Mouse (Mus musculus) kidney, adult 9 months (tissue): ENCODE measurements at regions not wholly inside any gene's neighbourhood (a gene's known extent, or its start where the extent isn't known, plus 50 kb on each side); places are given as distances from the start of the nearest gene placed in this dataset.
A peak's percentile ranks its signal among the peaks of the same experiment; 100 is the strongest.

ENCODE experiments used
- DNase-seq: peaks from one replicate; pipeline ENCODE4 v3.0.0; 2022

DNA sequence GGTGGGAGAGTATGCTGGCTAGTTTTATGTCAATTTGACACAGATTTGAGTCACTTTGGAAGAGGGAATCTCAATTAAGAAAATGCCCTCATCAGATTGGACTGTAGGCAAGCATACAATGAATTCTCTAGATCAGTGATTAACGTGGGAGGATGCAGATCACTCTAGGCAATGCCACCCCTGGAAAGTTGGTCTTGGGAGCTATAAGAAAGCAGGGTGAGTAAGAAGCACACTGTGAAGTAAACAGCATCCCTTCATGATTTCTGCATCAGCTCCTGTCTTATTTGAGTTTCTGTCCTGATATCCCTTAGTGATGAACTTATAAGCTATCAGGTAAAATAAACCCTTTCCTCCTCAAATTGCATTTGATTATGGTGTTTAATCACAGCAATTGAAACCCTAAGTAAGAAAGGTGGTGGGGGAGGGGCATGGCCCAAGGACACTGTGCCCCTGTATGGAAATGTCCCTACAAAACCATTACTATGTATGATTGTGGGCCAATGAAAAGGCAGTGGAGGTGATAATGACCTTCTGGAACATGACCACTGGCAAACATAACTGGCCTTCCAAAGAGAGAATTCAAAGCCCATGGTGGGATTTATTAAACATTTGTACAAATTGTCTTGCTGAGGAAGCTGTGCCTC lies 640.3 kb upstream of the Vstm2b start:
- no peak for DNase-seq

GRCm38 (mm10) chr7:40258377-40258739 lies 639.8 kb upstream of the Vstm2b start:
- DNase-seq, result peak; percentile 90

DNA sequence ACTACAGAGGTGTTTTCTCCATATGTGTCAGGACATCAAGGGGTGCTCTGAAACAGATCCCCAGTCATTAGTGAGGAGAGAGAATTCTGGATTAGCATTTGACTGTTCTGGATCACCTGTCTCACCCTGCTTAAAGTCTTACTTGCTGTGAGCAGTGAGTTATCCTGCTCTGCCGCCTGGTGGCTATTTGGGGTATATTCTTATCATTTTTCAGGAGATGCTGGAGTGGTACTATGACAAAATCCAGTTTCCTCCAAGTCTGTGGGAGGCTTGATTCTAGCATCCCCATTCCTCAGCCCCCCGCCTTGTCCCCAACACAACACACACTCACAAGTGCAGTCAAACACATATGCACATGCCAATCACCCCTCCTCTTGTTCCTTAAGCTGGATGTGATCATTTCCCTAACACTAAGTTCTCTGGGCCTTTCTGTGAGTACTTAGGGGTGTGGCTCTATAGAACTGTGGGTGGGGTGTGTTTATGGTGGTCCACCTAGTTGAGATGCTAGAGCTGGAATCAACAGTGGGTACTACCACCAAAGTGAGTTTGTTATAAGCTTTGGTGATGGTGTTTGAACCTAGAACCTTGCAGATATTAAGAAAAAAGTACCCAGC lies 624.6 kb upstream of the Vstm2b start:
- DNase-seq, result peak; percentile 79

DNA sequence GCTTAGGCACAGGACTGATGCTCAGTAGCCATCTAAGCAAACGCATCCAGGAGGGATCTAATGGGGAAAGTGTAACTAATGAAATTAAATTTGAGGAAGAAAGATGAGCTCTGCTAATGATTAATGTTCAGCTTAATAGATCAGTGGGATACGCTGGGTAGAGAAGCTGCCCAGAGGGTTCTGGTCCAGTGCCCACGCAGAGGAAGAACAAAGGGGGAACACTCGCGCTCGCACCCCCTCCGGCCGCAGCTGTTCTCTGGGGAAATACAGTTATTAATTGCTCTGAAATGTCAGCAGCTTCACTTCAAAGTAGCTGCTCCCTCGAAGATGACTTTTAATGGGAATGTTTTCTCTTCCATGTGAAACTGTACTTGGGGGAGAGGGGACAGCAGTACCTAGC lies 623.0 kb upstream of the Vstm2b start:
- no peak for DNase-seq

GRCm38 (mm10) chr7:40275658-40276057 lies 622.5 kb upstream of the Vstm2b start:
- DNase-seq, result no peak

- no peak for DNase-seq
These were observed 622.0 kb upstream of the Vstm2b start for GRCm38 (mm10) chr7:40276116-40276515.

GRCm38 (mm10) chr7:40290166-40290565 lies 608.0 kb upstream of the Vstm2b start:
- no peak for DNase-seq

GRCm38 (mm10) chr7:40310558-40310957 lies 587.6 kb upstream of the Vstm2b start:
- peak; percentile 28 for DNase-seq

GRCm38 (mm10) chr7:40321171-40321570 lies 577.0 kb upstream of the Vstm2b start:
- no peak for DNase-seq

DNA sequence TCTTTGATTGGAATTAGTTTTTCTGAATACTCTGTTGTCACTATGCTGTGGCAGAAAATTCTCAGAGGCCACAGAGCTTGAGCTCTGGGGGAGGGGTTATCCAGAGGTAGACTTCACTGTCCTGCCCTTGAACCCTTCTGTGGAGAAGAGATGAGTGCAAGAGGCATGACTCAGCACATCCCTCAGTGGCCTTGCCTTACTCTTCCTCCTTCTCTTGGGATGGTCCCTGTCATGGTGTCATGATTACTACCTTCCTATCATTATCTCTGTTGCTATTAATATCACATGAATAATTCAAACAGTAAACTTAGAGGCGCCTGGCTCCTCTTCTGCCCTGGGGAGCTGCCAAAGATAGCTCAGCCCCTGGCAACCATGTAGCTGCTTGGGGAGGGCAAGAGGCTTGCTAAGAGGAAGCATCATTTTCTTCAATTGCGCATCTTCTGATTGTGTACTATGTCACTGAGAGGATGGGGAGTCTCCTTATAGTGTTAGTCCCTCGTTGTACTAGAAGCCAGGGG lies 572.9 kb upstream of the Vstm2b start:
- no peak for DNase-seq

GRCm38 (mm10) chr7:40332455-40332854 lies 565.7 kb upstream of the Vstm2b start:
- peak; percentile 68 for DNase-seq

GRCm38 (mm10) chr7:40352306-40352705 lies 545.8 kb upstream of the Vstm2b start:
- DNase-seq, result no peak

- DNase-seq, result no peak
These were observed 535.4 kb upstream of the Vstm2b start for GRCm38 (mm10) chr7:40362719-40363118.

DNA sequence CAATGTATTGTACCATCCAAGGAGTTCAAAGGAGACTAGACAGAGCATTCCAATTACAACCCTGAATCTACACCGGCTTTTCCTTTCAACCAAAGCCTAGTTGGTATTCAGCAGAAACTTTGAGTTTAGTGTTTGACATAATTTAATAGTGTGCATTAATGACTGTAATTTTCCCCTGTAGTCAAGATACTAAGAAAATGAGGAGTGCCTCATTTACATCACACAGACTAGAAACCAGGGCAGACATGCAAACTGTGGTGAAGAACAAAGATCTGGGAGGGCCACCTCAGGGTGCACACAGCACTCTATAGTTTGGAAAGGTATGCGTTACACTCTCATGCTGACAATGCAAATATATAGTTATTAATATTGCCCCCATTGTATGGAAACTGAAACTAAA lies 525.4 kb upstream of the Vstm2b start:
- no peak for DNase-seq

GRCm38 (mm10) chr7:40377839-40378238 lies 520.3 kb upstream of the Vstm2b start:
- DNase-seq, result no peak

GRCm38 (mm10) chr7:40381244-40381643 lies 516.9 kb upstream of the Vstm2b start:
- no peak for DNase-seq

DNA sequence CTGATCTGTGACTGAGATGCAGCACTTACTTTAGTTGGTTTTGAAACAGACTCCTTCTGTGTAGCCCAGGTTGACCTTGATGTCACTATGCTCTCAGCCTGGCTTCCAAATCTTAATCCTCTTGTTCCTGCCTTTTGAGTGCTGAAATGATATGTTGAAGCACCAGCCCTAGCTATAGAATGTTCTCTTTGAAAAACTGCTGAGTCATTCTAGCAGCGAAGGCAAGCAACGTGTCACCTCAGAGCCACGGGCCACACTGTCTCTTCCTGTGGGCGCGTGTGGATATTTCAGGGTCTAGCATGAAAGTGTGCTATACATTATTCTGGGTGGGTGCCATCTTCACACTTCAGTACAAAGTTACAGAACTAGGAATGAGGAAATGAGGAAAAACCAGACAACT lies 510.0 kb upstream of the Vstm2b start:
- no peak for DNase-seq

GRCm38 (mm10) chr7:40389795-40390194 lies 508.3 kb upstream of the Vstm2b start:
- peak; percentile 3 for DNase-seq

- DNase-seq, result no peak
These were observed 507.2 kb upstream of the Vstm2b start for GRCm38 (mm10) chr7:40390927-40391326.

DNA sequence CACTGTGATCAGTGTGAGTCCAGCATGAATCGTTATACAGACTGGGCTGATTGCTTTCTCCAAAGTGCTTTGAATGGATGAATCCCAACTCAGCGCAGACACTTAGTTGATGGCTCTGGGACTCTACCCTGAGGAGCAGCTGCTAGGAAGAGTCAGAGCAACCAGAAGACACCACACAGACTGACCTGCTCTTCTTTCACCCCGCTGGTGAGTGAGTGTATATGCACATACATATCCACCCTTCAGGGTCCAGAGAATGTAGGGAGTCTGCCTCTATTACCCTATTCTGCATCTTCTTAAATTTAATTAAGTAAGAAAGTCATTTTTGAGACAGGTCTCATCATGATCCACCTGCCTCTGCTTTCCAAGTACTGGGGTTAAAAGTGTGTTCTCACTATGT lies 506.5 kb upstream of the Vstm2b start:
- no peak for DNase-seq

GRCm38 (mm10) chr7:40392207-40392606 lies 505.9 kb upstream of the Vstm2b start:
- DNase-seq, result no peak

- DNase-seq, result no peak
These were observed 505.4 kb upstream of the Vstm2b start for GRCm38 (mm10) chr7:40392699-40393098.

DNA sequence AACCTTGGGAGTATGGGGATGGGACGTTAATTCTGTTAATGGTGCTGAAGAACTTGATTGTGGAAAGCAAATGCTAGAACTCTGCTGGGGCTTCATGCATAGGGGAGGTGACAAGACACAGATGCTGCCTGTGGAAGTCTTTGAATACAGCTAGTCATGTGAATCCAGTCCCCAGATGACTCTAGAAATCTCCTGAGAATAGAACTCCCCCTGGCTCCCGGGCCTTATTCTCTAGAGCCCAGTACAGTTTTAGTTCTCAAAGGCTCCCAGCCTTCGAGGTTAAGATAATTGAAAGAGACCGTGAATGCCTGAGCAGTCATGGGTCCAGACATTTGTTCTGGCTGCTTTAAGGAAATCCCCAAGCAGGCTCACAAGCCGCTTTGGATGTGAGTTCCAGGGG lies 499.9 kb upstream of the Vstm2b start:
- DNase-seq, result no peak

GRCm38 (mm10) chr7:40419332-40419731 lies 478.8 kb upstream of the Vstm2b start:
- DNase-seq, result no peak

- DNase-seq, result no peak
These were observed 476.0 kb upstream of the Vstm2b start for GRCm38 (mm10) chr7:40422125-40422524.
